Mouse (Mus musculus): ENCODE measurements around the gene Ccpg1os. TPM values are rescaled to one million over a fixed set of nuclear protein-coding genes. Genes with fewer than 3 reads are reported as not detected.

The Ccpg1os gene
- polyA plus RNA-seq, 1 experiment from 2014 or later = 28.1 TPM

- peaks cover 7% of the 10 kb centered on the region; the same call in 1 of the 2 replicates for H3K36me3 ChIP-seq (ENCODE audit: control insufficient read depth, insufficient read depth, low read length)
- WGBS = 78% methylated on average over 7 of the region's 7 CpGs
- no peak overlapping the region for H3K9ac ChIP-seq (ENCODE audit: low read depth, low read length)
- no peak overlapping the region for H3K27ac ChIP-seq (ENCODE audit: low read depth, low read length)
- H3K4me3 ChIP-seq (ENCODE audit: low read depth, low read length) = no peak overlapping the region
- no peaks in the 10 kb centered on the region for H3K27me3 ChIP-seq (ENCODE audit: control insufficient read depth, insufficient read depth, low read length)
- no peak for ATAC-seq (ENCODE audit: low FRiP score)
- no peaks in the 10 kb centered on the region for H3K4me1 ChIP-seq (replicated peaks; ENCODE audit: control insufficient read depth, insufficient read depth, low read length)
- H3K4me2 ChIP-seq (replicated peaks; ENCODE audit: low read depth, low read length) = no peak overlapping the region
- H3K9me3 ChIP-seq (ENCODE audit: control insufficient read depth, low read length) = no peaks in the 10 kb centered on the region
- no peak for DNase-seq (ENCODE audit: low spot score)
Observed at GRCm38 (mm10) chr9:72949572-72949971, 35.6 kb downstream of the Ccpg1os start.

GRCm38 (mm10) chr9:72947010-72947409 lies 38.2 kb downstream of the Ccpg1os start:
- 97% methylated on average over 1 of the region's 1 CpGs for WGBS
- peaks cover 7% of the 10 kb centered on the region; the same call in 1 of the 2 replicates for H3K36me3 ChIP-seq (ENCODE audit: control insufficient read depth, insufficient read depth, low read length)
- no peak overlapping the region for H3K9ac ChIP-seq (ENCODE audit: low read depth, low read length)
- H3K4me3 ChIP-seq (ENCODE audit: low read depth, low read length) = no peak overlapping the region
- H3K4me1 ChIP-seq (replicated peaks; ENCODE audit: control insufficient read depth, insufficient read depth, low read length) = no peaks in the 10 kb centered on the region
- no peaks in the 10 kb centered on the region for H3K27me3 ChIP-seq (ENCODE audit: control insufficient read depth, insufficient read depth, low read length)
- no peaks in the 10 kb centered on the region for H3K9me3 ChIP-seq (ENCODE audit: control insufficient read depth, low read length)
- DNase-seq (ENCODE audit: low spot score) = no peak
- ATAC-seq (ENCODE audit: low FRiP score) = no peak
- H3K4me2 ChIP-seq (replicated peaks; ENCODE audit: low read depth, low read length) = no peak overlapping the region
- no peak overlapping the region for H3K27ac ChIP-seq (ENCODE audit: low read depth, low read length)

GRCm38 (mm10) chr9:72944286-72944685 lies 40.9 kb downstream of the Ccpg1os start:
- DNase-seq (ENCODE audit: low spot score) = no peak

DNA sequence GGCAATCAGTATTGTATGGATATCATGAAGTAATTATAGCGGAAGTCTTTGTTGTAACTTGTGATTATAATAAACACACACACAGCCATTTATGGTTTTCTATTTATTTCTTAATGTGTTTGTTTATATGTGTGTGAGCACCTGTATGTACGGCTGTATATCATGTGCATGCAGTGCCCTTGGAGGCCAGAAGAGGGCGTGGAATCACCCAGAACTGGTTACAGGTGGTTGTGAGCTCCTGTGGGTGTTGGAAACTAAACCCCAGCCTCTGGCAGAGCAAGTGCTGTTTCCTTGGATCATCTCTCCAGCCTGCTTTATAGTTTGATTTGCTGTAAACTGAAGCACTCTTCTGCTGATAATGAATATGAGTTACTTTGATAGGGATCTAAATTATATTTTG lies 41.8 kb downstream of the Ccpg1os start:
- H3K27ac ChIP-seq (ENCODE audit: low read depth, low read length) = no peak overlapping the region
- no peak for DNase-seq (ENCODE audit: low spot score)
- H3K9me3 ChIP-seq (ENCODE audit: control insufficient read depth, low read length) = no peaks in the 10 kb centered on the region
- WGBS = 57% methylated on average over 3 of the region's 3 CpGs
- H3K4me3 ChIP-seq (ENCODE audit: low read depth, low read length) = no peak overlapping the region
- no peaks in the 10 kb centered on the region for H3K27me3 ChIP-seq (ENCODE audit: control insufficient read depth, insufficient read depth, low read length)
- H3K4me1 ChIP-seq (replicated peaks; ENCODE audit: control insufficient read depth, insufficient read depth, low read length) = no peaks in the 10 kb centered on the region
- H3K9ac ChIP-seq (ENCODE audit: low read depth, low read length) = no peak overlapping the region
- peaks cover 7% of the 10 kb centered on the region; the same call in 1 of the 2 replicates for H3K36me3 ChIP-seq (ENCODE audit: control insufficient read depth, insufficient read depth, low read length)
- no peak for ATAC-seq (ENCODE audit: low FRiP score)
- H3K4me2 ChIP-seq (replicated peaks; ENCODE audit: low read depth, low read length) = no peak overlapping the region

More at GRCm38 (mm10) chr9:72944286-72944685, 40.9 kb downstream of the Ccpg1os start:
- H3K36me3 ChIP-seq (ENCODE audit: control insufficient read depth, insufficient read depth, low read length) = peaks cover 7% of the 10 kb centered on the region; the same call in 1 of the 2 replicates
- no peaks in the 10 kb centered on the region for H3K4me1 ChIP-seq (replicated peaks; ENCODE audit: control insufficient read depth, insufficient read depth, low read length)
- H3K4me3 ChIP-seq (ENCODE audit: low read depth, low read length) = no peak overlapping the region
- H3K27me3 ChIP-seq (ENCODE audit: control insufficient read depth, insufficient read depth, low read length) = no peaks in the 10 kb centered on the region
- no peak overlapping the region for H3K9ac ChIP-seq (ENCODE audit: low read depth, low read length)
- no peak for ATAC-seq (ENCODE audit: low FRiP score)
- H3K27ac ChIP-seq (ENCODE audit: low read depth, low read length) = no peak overlapping the region
- WGBS = 88% methylated on average over 13 of the region's 13 CpGs
- H3K4me2 ChIP-seq (replicated peaks; ENCODE audit: low read depth, low read length) = no peak overlapping the region
- H3K9me3 ChIP-seq (ENCODE audit: control insufficient read depth, low read length) = no peaks in the 10 kb centered on the region

GRCm38 (mm10) chr9:72936301-72936700 lies 48.9 kb downstream of the Ccpg1os start:
- Histone ChIP-seq H3K27ac (ENCODE audit: low read depth, low read length) (no peak overlapping the region), H3K9me3 (ENCODE audit: control insufficient read depth, low read length) (no peaks in the 10 kb centered on the region), H3K4me2 (replicated peaks; ENCODE audit: low read depth, low read length) (no peak overlapping the region), H3K9ac (ENCODE audit: low read depth, low read length) (no peak overlapping the region), H3K4me3 (ENCODE audit: low read depth, low read length) (no peak overlapping the region), H3K36me3 (ENCODE audit: control insufficient read depth, insufficient read depth, low read length) (0 out of 2 replicates have a peak, but pooled peaks cover 3% of the 10 kb centered on the region), H3K27me3 (ENCODE audit: control insufficient read depth, insufficient read depth, low read length) (no peaks in the 10 kb centered on the region), H3K4me1 (replicated peaks; ENCODE audit: control insufficient read depth, insufficient read depth, low read length) (no peaks in the 10 kb centered on the region)
- no peak for DNase-seq (ENCODE audit: low spot score)
- no peak for ATAC-seq (ENCODE audit: low FRiP score)
- WGBS = 74% methylated on average over 2 of the region's 2 CpGs

GRCm38 (mm10) chr9:72935309-72935708 lies 49.9 kb downstream of the Ccpg1os start:
- H3K4me2 ChIP-seq (replicated peaks; ENCODE audit: low read depth, low read length) = no peak overlapping the region
- ATAC-seq (ENCODE audit: low FRiP score) (no peak), DNase-seq (ENCODE audit: low spot score) (no peak)
- 89% methylated on average over 4 of the region's 4 CpGs for WGBS
- no peak overlapping the region for H3K9ac ChIP-seq (ENCODE audit: low read depth, low read length)
- H3K9me3 ChIP-seq (ENCODE audit: control insufficient read depth, low read length) = no peaks in the 10 kb centered on the region
- 0 out of 2 replicates have a peak, but pooled peaks cover 3% of the 10 kb centered on the region for H3K36me3 ChIP-seq (ENCODE audit: control insufficient read depth, insufficient read depth, low read length)
- H3K4me3 ChIP-seq (ENCODE audit: low read depth, low read length) = no peak overlapping the region
- H3K27me3 ChIP-seq (ENCODE audit: control insufficient read depth, insufficient read depth, low read length) = no peaks in the 10 kb centered on the region
- H3K27ac ChIP-seq (ENCODE audit: low read depth, low read length) = no peak overlapping the region
- H3K4me1 ChIP-seq (replicated peaks; ENCODE audit: control insufficient read depth, insufficient read depth, low read length) = no peaks in the 10 kb centered on the region

- Histone ChIP-seq H3K27ac (ENCODE audit: low read depth, low read length) (no peak overlapping the region), H3K4me2 (replicated peaks; ENCODE audit: low read depth, low read length) (no peak overlapping the region), H3K27me3 (ENCODE audit: control insufficient read depth, insufficient read depth, low read length) (no peaks in the 10 kb centered on the region), H3K4me3 (ENCODE audit: low read depth, low read length) (no peak overlapping the region), H3K9me3 (ENCODE audit: control insufficient read depth, low read length) (no peaks in the 10 kb centered on the region), H3K4me1 (replicated peaks; ENCODE audit: control insufficient read depth, insufficient read depth, low read length) (peaks cover 3% of the 10 kb centered on the region; the same call in 1 of the 2 replicates), H3K36me3 (ENCODE audit: control insufficient read depth, insufficient read depth, low read length) (0 out of 2 replicates have a peak, but pooled peaks cover 3% of the 10 kb centered on the region), H3K9ac (ENCODE audit: low read depth, low read length) (no peak overlapping the region)
- ATAC-seq (ENCODE audit: low FRiP score) (no peak), DNase-seq (ENCODE audit: low spot score) (no peak)
- 83% methylated on average over 13 of the region's 13 CpGs for WGBS
Observed at GRCm38 (mm10) chr9:72931166-72931790, 53.9 kb downstream of the Ccpg1os start.

Other genes with a start within 250 kb of the Ccpg1os start
- gene Prtg, start 178.5 kb downstream of the Ccpg1os start, polyA plus RNA-seq (2014; fragmentation: Nextera tagmentation; extraction: Ambion mirVana) = 4.7 and 5.4 TPM in 2 replicates
- 11.5 and 12.4 TPM in 2 replicates for gene Pygo1, start 59.7 kb downstream of the Ccpg1os start, polyA plus RNA-seq (2014; fragmentation: Nextera tagmentation; extraction: Ambion mirVana)
- 3.0 and 3.8 TPM in 2 replicates for gene Dyx1c1, start 26.6 kb downstream of the Ccpg1os start, polyA plus RNA-seq (2014; fragmentation: Nextera tagmentation; extraction: Ambion mirVana)
- 0.37 TPM in 1 of 2 replicates, not detected in the other for gene Gm44503, start 26.5 kb downstream of the Ccpg1os start, polyA plus RNA-seq (2014; fragmentation: Nextera tagmentation; extraction: Ambion mirVana)
- gene Ccpg1, start within 50 bp of the Ccpg1os start, polyA plus RNA-seq (2014; fragmentation: Nextera tagmentation; extraction: Ambion mirVana) = 31.2 and 33.6 TPM in 2 replicates
- 15.8 and 16.7 TPM in 2 replicates for gene Pigb, start 55.0 kb upstream of the Ccpg1os start, polyA plus RNA-seq (2014; fragmentation: Nextera tagmentation; extraction: Ambion mirVana)
- gene Rab27a, start 59.5 kb upstream of the Ccpg1os start, polyA plus RNA-seq (2014; fragmentation: Nextera tagmentation; extraction: Ambion mirVana) = 0.73 and 1.1 TPM in 2 replicates
- not detected in 2 replicates for gene Khdc3, start 116.5 kb upstream of the Ccpg1os start, polyA plus RNA-seq (2014; fragmentation: Nextera tagmentation; extraction: Ambion mirVana)
- gene Gm20509, start 117.1 kb upstream of the Ccpg1os start, polyA plus RNA-seq (2014; fragmentation: Nextera tagmentation; extraction: Ambion mirVana) = not detected in 2 replicates
- gene Rsl24d1, start 128.0 kb upstream of the Ccpg1os start, polyA plus RNA-seq (2014; fragmentation: Nextera tagmentation; extraction: Ambion mirVana) = 162 and 167 TPM in 2 replicates